Mouse (Mus musculus): Measurements from ENCODE around the gene Dpysl5. TPM values are rescaled to one million over a fixed set of nuclear protein-coding genes. Genes with fewer than 3 reads are reported as not detected.

Gene Dpysl5
- total RNA-seq, 2 experiments from 2014 or later = 0.72 to 0.82 TPM

DNA sequence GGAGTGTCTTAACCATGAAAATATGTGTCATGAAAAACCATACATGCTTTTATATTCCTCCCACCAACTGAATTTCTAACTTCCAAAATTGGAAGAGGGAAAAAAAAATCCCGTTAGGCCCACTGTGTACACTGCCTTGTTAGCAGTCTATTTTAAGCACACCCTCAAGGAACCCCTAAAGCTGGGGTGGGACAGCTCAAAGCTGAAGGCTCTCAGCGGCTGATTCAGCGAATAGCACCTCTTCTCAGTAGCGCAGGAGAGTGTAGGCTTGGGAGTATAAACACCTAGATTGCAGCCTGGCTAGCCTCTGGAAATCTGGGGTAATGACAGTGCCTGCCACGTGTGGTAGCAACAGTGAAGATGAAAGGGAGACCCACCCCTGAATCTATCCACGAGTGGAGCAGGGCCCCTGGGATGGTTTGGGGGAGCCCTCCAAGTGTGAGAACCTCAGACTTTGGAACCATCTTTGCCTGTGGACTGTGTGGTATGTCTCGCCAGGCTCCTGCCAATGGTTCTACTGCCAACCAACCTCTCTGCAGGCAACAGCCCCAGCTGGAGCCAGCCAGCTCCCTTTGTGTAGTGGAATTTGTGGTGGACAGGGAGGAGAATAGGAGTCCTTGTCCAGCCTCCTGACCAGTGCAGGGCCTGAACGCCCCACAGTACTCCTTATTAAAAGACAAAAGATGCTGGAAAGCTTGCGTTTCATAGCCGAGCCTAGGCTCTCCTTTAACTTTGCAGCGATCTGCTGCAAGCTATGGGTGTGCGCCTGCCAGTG is 54.4 kb downstream of the Dpysl5 start:
- no peak for DNase-seq

DNA sequence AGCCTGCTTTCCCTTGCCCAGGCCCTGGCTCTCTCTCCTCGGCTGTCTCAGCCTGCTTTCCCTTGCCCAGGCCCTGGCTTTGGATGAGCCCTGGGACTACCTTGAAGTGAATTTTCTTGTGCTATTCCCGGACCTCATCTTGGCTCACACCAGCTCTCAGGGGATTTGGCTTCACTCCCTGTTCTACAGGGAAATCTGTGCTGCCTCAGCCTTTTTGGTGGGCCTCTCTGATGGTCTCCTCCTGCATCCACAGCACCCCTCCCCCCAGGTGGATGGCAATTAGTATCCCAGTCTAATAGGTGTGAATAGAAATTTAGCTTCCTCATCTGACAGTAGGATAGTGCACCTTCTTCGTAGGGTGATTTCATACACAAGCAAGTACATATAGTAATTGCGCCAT is 56.7 kb downstream of the Dpysl5 start:
- DNase-seq = no peak

DNA sequence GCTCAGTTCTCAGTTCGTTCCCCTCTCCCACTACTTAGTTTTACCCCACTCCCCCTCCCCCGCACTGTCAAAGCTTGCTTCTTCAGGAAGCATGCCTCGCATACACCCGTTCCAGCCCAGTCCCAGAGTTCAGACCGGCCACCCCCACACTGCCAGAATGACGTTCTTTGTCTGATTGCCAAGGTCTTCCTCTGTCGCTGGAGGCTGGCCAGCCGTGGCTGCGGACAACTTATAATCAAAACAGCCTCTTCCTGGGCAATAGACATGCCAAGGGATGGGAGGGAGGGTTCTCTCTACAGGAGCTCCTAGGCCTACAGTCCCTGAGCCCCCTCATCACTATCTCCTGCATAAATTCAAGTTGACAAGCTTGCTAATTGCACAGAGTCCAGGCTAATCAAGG is 57.2 kb downstream of the Dpysl5 start:
- DNase-seq = peak; percentile 49 to 60

DNA sequence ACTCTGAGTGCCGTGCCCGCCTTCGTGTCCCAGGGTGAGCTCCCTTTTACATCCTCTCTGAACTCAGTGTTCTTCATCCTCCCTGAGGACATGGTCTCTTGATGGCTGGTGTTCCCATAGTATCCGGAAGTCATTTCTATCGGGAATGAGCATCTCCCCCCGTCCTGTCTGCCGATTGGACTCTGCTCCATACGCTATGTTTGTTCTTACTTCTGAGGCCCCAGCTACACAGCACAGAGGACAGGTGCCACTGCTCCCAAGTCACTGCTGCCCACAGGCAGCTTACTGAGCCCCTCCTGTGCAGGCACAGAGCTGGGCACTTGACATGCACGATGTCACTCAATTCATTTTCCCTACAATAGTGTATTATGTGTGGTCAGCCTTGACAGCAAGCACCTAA is 57.7 kb downstream of the Dpysl5 start:
- no peak for DNase-seq

DNA sequence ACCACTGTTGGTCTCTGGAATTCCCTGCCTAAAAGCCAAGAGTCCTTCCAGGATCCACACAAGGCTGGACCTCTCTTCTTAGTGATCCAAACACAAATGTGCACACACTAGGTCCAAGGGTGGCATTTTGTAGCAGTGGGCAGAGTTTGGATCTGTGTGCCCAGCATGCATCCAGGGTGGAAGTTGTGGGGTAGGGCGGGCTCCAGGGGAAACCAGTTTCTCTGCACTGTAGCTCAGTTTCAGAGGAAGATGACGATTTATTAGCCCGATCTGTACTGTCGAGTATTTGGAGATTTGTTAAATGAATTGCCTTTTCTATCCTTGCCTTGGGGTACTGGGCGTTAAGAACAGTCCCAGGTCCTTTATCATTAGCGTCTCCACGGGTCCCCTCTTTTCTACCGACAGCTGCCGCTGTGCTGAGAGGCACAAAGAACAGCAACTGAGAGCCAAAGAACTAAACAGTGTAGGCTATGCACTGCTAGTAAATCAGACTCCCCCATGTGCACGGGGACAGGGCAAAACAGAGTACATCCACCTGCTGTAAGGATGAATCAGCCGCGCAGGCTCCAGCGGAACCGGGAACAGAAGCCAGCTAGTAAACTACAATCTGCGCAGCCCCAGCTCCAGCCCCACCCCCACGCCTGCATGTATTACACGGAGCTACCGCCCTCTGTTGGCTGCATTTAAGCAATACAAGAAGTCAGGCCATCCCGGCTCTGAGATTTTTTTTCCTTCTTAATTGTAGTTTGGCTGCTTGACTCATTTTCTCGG is 63.4 kb downstream of the Dpysl5 start:
- DNase-seq = peak; percentile 86 to 92

DNA sequence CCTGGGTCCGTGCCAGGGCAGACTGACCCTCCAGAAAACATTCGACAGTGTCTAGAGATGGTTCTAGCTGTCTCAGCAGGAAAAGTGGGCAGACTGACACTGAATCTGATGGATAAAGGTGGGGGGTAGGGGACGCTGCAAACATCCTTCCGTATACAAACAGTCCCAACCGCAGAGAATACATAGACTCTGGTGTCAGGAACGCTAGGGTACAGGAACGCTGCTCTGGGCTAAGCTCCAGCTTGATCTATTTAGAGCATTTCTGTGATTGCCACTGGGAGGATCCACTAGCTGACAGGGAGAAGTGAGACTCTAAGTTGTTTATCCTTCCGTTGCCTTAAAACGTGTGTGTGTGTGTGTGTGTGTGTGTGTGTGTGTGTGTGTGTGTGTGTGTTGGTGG is 69.3 kb downstream of the Dpysl5 start:
- peak; percentile 55 to 59 for DNase-seq

DNA sequence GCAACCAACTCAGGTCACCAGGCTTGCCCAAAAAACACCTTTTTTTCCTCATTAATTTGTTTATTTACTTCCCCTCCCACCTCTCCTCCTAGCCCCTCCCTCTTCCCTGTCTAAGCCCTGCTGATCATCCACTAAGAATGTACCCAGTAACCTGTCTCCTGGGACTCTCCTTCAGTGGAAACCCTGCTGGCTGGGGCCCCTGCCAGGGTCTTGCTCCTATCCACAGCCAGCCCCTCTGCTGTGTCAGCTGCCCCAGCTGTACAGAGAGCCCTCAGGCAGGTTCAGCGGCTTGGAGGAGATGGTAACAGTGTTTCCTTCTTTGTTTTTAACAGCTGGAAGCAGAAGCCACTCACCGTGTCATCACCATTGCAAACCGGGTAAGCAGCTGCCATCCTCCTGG is 69.8 kb downstream of the Dpysl5 start:
- no peak for DNase-seq

DNA sequence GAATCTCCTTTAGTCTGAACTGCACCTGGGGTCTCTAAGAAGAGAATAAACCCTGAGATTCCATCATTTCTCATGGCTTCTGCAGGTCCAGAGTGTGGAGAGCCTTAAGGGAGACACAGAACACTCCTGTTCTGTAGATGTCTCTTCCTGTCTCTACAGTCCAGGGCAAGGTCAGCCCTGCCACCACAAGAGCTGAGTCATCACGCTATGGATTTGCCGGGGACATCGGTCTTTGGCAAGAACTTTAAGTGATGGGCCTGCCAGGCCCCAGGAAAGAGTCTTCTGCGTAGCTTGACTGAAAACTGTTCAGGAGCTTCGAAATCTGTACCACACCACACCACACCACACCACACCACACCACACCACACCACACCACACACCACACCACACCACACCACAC is 76.0 kb downstream of the Dpysl5 start:
- no peak for DNase-seq

GRCm38 (mm10) chr5:30790047-30790446 is 78.7 kb downstream of the Dpysl5 start:
- DNase-seq = no peak

GRCm38 (mm10) chr5:30796125-30796524 is 84.8 kb downstream of the Dpysl5 start:
- peak; percentile 72 to 92 for DNase-seq

- DNase-seq = no peak
Observed at GRCm38 (mm10) chr5:30797482-30797881, 86.1 kb downstream of the Dpysl5 start.

DNA sequence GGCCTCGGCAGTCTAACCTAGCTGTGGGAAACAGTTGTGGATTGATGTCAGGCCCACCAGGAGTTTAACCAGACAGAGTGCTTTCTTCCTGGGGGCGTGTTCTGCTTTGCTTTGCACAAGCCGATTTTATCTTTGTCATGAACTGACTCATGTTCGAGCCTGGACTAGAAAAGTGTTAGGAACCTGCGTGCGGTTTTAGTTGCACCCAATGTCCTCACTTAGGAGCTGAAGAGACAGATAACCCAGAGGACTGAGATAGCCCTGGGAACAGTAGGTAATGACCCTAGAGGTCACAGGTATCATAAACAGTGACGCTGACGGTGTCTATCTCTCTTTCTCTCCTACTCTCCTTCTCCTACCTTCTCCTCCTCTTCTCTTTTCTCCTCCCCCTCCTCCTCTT is 86.6 kb downstream of the Dpysl5 start:
- DNase-seq = no peak

- DNase-seq = no peak
Observed at GRCm38 (mm10) chr5:30798965-30799364, 87.6 kb downstream of the Dpysl5 start.

DNA sequence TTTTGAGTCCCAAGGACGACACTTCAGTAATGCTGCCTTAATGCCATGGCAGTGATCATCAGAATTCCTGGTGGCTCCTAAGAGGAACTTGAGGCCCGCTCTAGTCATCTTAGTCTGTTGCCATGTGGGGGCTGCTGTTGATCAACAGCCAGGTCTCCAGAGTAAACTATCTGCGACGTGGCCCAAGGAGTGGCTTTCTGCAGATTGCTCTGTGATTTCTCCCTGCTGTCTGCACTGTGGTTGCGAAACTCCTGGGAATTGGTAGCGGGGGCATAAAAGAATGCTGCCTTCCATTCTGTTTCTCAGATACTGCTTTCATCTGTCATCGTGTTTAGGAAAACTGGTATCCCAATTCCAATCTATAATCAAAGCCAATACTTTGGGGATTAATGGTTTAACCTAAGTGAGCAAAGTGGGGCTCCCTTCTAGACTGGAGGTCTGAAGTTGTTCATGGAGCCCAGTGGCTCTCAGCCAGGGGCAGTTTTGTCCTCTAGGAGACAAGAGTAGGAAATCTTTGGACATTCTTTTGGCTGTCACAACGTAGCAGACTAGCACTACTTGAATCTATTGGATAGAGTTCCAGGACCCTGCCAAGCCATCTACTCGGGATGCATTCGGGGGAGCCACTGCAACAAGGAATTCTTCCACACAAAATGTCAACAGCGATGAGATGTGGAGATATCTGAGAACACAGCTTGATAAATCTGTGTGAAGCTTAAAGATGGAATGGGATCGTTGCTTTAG is 91.5 kb downstream of the Dpysl5 start:
- no peak for DNase-seq

DNA sequence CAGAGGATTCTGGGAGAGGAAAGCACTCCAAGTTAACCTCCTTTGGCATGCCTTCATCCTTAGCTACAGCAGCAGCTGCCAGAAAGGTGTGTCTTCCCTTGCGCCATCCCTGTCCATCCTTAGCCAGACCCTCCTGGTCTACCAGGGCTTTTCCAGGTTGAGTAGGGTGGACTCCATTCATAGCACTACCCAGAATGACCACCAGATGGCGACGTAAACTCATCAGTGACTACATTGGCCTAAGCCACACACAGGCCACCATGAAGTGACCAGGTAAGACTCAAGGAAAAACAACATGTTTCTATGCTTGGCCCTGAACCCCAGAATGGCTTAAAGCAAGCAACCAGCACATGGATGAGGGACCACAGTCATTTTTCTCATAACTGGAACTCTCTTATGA is 94.7 kb downstream of the Dpysl5 start:
- peak; percentile 88 to 99 for DNase-seq

DNA sequence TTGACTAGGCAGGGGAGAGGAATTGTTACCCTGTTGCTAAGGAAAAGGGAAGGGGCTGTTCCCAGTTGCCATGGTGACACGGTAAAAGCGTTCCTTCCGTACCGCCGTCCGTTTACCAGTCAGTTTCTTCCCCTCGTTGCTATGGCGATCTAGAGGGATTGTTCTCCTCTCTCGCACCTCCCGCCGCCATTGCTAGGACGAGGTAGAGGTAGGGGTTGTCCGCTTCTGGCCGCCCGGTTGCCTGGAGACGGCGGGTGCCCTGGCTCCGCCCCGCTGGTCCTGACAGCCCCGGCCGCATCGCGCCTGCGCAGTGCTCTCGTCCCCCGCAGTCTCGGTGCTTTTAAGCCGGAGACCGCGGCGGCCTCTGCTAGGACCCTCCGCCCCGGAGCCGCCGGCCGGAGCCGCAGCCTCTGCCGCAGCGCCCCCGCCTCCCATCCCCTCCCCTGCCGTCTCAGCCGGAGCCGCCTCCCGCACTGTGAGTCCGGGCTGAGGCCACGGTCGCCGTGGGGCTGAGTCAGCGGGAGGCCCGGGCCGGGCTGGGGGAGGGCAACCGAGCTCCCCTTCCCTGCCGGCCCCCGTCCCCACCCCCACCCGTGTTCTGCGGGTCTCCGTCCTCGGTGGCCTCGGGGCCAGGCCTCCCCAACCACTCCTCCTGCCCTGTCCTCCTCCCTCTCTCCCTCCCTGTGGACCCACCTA is 103.2 kb downstream of the Dpysl5 start, which contains the start of gene Mapre3:
Gene Mapre3, plus strand, starts transcription at position 218 of the 696 bp plus-strand sequence.
- peak; percentile 94 to 95 for DNase-seq

DNA sequence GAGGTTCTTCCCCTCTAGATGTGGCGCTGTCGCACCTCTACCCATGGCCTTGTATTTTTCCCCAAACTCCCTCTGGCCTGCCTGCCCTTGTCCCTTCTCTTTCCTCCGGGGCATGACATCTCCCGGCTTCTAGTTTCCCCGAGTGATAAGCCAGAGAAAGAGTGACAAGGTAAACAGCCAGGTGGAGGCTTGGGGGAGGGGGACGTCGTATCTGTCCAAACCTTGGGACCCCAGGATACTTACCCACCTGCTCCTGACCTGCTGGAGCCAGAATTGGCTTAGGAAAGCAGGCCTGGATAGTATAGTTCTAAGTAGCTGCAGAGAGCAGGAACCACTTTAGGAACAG is 103.7 kb downstream of the Dpysl5 start:
- no peak for DNase-seq

- DNase-seq = peak; percentile 55 to 64
Observed at GRCm38 (mm10) chr5:30816261-30816791, 105.0 kb downstream of the Dpysl5 start.

DNA sequence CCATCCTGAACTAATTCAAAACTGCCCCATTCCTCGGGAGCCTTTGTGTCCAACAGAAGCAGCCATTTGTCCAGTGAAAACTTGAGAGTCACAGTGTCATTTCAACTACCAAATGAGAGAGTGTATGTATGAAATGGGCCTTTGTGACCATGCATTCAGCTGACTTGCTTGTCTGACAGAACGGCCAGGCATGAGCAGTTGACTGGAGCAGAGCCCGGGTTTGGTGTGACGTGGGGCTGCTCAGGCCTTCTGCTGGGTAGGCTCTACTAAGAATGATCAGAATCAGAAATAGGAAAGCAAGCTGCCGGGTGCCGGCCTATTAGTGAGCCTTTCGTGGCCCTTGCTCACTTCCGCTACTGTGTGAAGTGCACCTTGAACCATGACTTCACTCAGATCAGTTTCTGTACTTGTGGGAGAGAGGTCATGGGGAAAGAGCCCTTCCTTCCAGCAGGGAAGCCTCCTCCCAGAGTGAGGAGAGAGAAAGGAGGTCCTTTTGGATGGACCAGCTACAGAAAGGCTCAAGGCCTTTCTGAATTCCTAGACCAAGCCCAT is 107.5 kb downstream of the Dpysl5 start:
- DNase-seq = no peak

- no peak for DNase-seq
Observed at GRCm38 (mm10) chr5:30822689-30823088, 111.3 kb downstream of the Dpysl5 start.

GRCm38 (mm10) chr5:30823091-30823490 is 111.7 kb downstream of the Dpysl5 start:
- DNase-seq = no peak
